Mouse (Mus musculus) heart, embryonic 14.5 days (tissue): ENCODE results near the gene Thpo. TPM values are rescaled to one million over a fixed set of nuclear protein-coding genes. Genes with fewer than 3 reads are reported as not detected.

Source experiments
- ATAC-seq: fragments of 200-750 bp; cut with Nextera tagmentation; 2 replicates; pipeline ENCODE4 v1.8.0; 2017; ENCODE audit warnings: low read depth, moderate TSS enrichment; ENCODE audit not compliant: insufficient number of reproducible peaks, insufficient read depth, low FRiP score
- H3K27ac ChIP-seq, 2 experiments: fragments of 200-500 bp in 1 of 2; fragments of 300-500 bp in 1 of 2; sonication (generic) in 1 of 2; replicated peaks in 1 of 2; 2 replicates each; pipeline ENCODE4 v1.5.1; 2012 to 2014; ENCODE audit warnings: low read depth in 2 of 2, low read length in 2 of 2, control low read depth in 1 of 2, mild to moderate bottlenecking in 1 of 2, mixed read lengths in 1 of 2; ENCODE audit not compliant: control insufficient read depth in 1 of 2, insufficient read depth in 1 of 2
- H3K27me3 ChIP-seq: fragments of 300-500 bp; sonication (generic); 2 replicates; pipeline ENCODE4 v1.6.1; 2014; ENCODE audit warnings: mild to moderate bottlenecking, low read length, control low read depth; ENCODE audit not compliant: control insufficient read depth, insufficient read depth
- H3K36me3 ChIP-seq: fragments of 300-500 bp; sonication (generic); 2 replicates; pipeline ENCODE4 v1.6.1; 2014; ENCODE audit warnings: mild to moderate bottlenecking, control low read depth, low read length, mixed read lengths; ENCODE audit not compliant: control insufficient read depth, insufficient read depth
- H3K4me1 ChIP-seq, 2 experiments: fragments of 200-500 bp in 1 of 2; fragments of 300-500 bp in 1 of 2; sonication (generic) in 1 of 2; 2 replicates each; pipeline ENCODE4 v1.6.1; 2012 to 2014; ENCODE audit warnings: low read length in 2 of 2, control low read depth in 1 of 2, mixed read lengths in 1 of 2; ENCODE audit not compliant: control insufficient read depth in 2 of 2, insufficient read depth in 2 of 2
- H3K4me2 ChIP-seq: fragments of 300-500 bp; sonication (generic); 2 replicates; pipeline ENCODE4 v1.6.1; 2014; ENCODE audit warnings: mild to moderate bottlenecking, low read length
- H3K4me3 ChIP-seq, 2 experiments: fragments of 200-500 bp in 1 of 2; fragments of 300-500 bp in 1 of 2; sonication (generic) in 1 of 2; 2 replicates each; pipeline ENCODE4 v1.5.1; 2012 to 2014; ENCODE audit warnings: low read length in 2 of 2, mild to moderate bottlenecking in 2 of 2, control low read depth in 1 of 2, low read depth in 1 of 2, moderate library complexity in 1 of 2; ENCODE audit not compliant: control insufficient read depth in 1 of 2, insufficient read depth in 1 of 2
- H3K9ac ChIP-seq: fragments of 300-500 bp; sonication (generic); 2 replicates; pipeline ENCODE4 v1.6.1; 2014; ENCODE audit warnings: mild to moderate bottlenecking, low read length
- H3K9me3 ChIP-seq: fragments of 300-500 bp; sonication (generic); 2 replicates; pipeline ENCODE4 v1.6.1; 2016; ENCODE audit warnings: low read length, control low read depth; ENCODE audit not compliant: control insufficient read depth
- WGBS: fragments of 180-500 bp; shearing (Covaris S2); extraction: QIAGEN DNeasy Blood & Tissue Kit; methylation state at CpG from one replicate; pipeline ENCODE4 v1.1.7; 2014; 5-methylcytosine and 5-hydroxymethylcytosine counted together
- polyA plus RNA-seq: library from polyadenylated mRNA; unstranded; fragments of >200 nt; fragmentation: Nextera tagmentation; extraction: Ambion mirVana; gene quantifications from 2 replicates; pipeline ENCODE4 v1.2.1, GENCODE M21; 2014

Gene Thpo
- polyA plus RNA-seq, 1 experiment from 2014 or later, result 0.34 TPM

DNA sequence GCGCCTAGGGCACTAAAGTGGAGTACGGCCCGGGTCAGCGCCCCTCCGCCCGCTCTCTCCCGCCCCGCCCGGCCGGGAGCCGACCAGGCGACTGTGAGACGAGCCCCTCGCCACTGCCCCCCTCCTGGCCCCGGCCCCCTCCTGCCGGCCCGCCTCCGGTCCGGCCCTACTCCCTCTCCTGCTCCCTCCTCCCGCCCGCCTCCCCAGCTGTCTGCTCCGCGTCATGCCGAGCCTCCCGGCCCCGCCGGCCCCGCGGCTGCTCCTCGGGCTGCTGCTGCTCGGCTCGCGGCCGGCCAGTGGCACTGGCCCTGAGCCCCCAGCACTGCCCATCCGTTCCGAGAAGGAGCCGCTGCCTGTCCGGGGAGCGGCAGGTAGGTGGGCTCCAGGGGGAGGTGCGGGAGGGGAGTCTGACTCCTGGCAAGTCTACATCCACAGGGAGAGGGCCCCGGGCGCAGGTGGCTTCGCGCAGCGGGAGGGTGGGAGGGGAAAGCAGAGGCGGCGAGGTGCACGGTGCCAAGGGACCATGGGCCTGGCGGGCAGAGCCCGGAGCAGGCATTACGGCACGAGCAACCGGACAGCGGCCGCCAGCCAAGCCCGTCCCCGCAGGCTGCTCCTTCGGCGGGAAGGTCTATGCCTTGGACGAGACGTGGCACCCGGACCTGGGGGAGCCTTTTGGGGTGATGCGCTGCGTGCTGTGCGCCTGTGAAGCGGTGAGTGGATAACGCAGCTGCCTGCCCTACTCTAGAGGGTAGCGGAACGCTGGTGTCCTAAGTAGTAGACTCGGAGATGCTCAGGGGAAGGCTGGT is 1.2 kb downstream of the Thpo start, which contains the start of gene Chrd:
Chrd (plus strand) TSS at position 203 of the 806 bp plus-strand sequence.
- H3K4me1 ChIP-seq, result peaks cover 2 to 15% of the 10 kb centered on the region in 2 experiments; a peak in 3 of 4 replicates
- peak within 1 kb of the TSS; percentile 62 to 64 for H3K4me3 ChIP-seq
- ATAC-seq, result peak; percentile 73
- peak within 1 kb of the TSS; percentile 73 for H3K9ac ChIP-seq
- peaks cover 68% of the 10 kb centered on the region for H3K27me3 ChIP-seq
- peak within 1 kb of the TSS; percentile 92 for H3K4me2 ChIP-seq
- no peaks in the 10 kb centered on the region for H3K36me3 ChIP-seq
- H3K9me3 ChIP-seq, result no peaks in the 10 kb centered on the region
- H3K27ac ChIP-seq, result no peak within 1 kb of the TSS
- WGBS, result under 1% methylated on average over 70 of the region's 70 CpGs

GRCm38 (mm10) chr16:20732251-20732924 is 1.9 kb downstream of the Thpo start:
- Histone ChIP-seq H3K9me3 (no peaks in the 10 kb centered on the region), H3K36me3 (no peaks in the 10 kb centered on the region), H3K27me3 (peaks cover 63% of the 10 kb centered on the region), H3K4me1 (peaks cover 2 to 15% of the 10 kb centered on the region in 2 experiments; a peak in 3 of 4 replicates), H3K4me3 (peak overlapping the region; percentile 62 to 64), H3K27ac (no peak overlapping the region), H3K4me2 (peak overlapping the region; percentile 92), H3K9ac (peak overlapping the region; percentile 73)
- ATAC-seq, result no peak
- 2% methylated on average over 21 of the region's 30 CpGs for WGBS

DNA sequence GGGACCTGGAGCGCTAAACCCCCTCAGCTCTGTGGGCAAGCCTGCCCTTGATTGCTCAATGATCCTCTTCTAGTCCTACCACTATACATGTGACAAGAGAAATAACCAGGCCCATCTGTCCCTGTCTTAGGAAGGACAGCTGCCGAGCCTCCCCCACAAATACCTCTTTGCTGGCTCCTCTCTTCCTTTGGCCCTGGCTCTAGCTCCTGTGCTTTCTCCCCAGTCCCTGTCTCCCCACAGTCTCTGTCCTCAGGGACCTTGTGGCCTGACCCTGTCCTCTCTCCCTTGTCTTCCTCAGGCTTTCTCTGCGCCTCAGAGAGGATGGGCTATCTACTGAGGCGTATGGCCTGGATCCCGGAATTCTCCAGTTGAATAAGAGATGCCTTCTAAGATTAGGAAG is 2.6 kb downstream of the Thpo start:
- Histone ChIP-seq H3K9ac (no peak overlapping the region), H3K4me1 (peaks cover 2 to 15% of the 10 kb centered on the region in 2 experiments; a peak in 3 of 4 replicates), H3K4me3 (no peak overlapping the region), H3K27me3 (peaks cover 56% of the 10 kb centered on the region), H3K4me2 (no peak overlapping the region), H3K36me3 (no peaks in the 10 kb centered on the region), H3K9me3 (no peaks in the 10 kb centered on the region), H3K27ac (no peak overlapping the region)
- no peak for ATAC-seq
- WGBS, result 68% methylated on average over 5 of the region's 5 CpGs

GRCm38 (mm10) chr16:20730293-20730711 is 4.0 kb downstream of the Thpo start:
- Histone ChIP-seq H3K27me3 (peaks cover 43% of the 10 kb centered on the region), H3K36me3 (no peaks in the 10 kb centered on the region), H3K4me2 (no peak overlapping the region), H3K27ac (no peak overlapping the region), H3K4me3 (no peak overlapping the region), H3K4me1 (peaks cover 2 to 15% of the 10 kb centered on the region in 2 experiments; a peak in 3 of 4 replicates), H3K9me3 (no peaks in the 10 kb centered on the region), H3K9ac (no peak overlapping the region)
- no peak for ATAC-seq
- 34% methylated on average over 5 of the region's 5 CpGs for WGBS

DNA sequence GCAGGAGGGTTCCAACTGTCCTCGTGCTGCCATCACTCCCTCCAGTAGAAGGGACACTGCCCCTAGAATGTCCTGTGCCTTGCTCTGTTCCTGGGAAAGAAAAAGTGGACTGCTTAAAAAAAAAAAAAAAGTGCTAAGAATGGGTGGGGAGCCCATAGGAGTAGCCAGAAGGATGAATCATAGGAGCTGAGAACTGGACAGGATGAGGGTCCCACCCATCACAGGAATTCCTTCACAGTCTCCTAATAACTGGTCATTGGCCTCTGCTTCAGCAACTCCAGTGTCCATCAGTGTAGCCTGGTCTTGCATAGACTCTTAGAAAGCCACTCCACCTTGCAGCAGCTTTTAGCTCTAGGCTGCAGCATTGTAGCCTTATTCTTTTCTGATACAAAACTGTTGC is 7.9 kb downstream of the Thpo start:
- ATAC-seq, result no peak
- no peak overlapping the region for H3K4me3 ChIP-seq
- H3K4me1 ChIP-seq, result no peaks in the 10 kb centered on the region
- H3K36me3 ChIP-seq, result peaks cover 13% of the 10 kb centered on the region
- peaks cover 5% of the 10 kb centered on the region; the same call in 1 of the 2 replicates for H3K27me3 ChIP-seq
- H3K9ac ChIP-seq, result no peak overlapping the region
- WGBS, result 53% methylated on average over 1 of the region's 1 CpGs
- no peak overlapping the region for H3K4me2 ChIP-seq
- H3K9me3 ChIP-seq, result no peaks in the 10 kb centered on the region
- no peak overlapping the region for H3K27ac ChIP-seq

- Histone ChIP-seq H3K9ac (no peak overlapping the region), H3K27me3 (peaks cover 5% of the 10 kb centered on the region; the same call in 1 of the 2 replicates), H3K27ac (no peak overlapping the region), H3K4me1 (no peaks in the 10 kb centered on the region), H3K9me3 (no peaks in the 10 kb centered on the region), H3K4me3 (no peak overlapping the region), H3K4me2 (no peak overlapping the region), H3K36me3 (peaks cover 13% of the 10 kb centered on the region)
- ATAC-seq, result no peak
- 77% methylated on average over 4 of the region's 4 CpGs for WGBS
Observed at GRCm38 (mm10) chr16:20725750-20726149, 8.6 kb downstream of the Thpo start.

DNA sequence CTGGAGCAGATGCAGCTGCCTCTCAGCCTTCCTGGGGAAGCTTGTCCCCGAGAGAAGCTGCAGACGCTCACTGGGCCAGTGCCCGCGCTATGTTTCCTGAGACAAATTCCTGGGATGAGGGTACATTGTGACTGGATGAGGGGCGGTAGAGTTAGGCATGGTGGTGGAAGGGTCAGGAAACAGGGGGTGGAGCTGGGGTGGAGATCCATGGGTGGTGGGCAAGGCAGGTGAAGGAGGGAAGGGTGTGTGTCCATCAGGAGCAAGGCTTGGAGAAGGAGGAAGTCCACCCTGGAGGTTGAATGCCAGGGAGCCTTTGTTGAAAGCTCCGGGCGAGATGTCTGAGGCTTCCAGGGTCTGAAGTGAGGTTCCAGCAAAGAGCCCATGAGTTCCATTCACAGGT is 9.0 kb downstream of the Thpo start:
- Histone ChIP-seq H3K4me1 (no peaks in the 10 kb centered on the region), H3K4me3 (no peak overlapping the region), H3K27me3 (peaks cover 2% of the 10 kb centered on the region; the same call in 1 of the 2 replicates), H3K9ac (no peak overlapping the region), H3K36me3 (peaks cover 17% of the 10 kb centered on the region), H3K27ac (no peak overlapping the region), H3K9me3 (no peaks in the 10 kb centered on the region), H3K4me2 (no peak overlapping the region)
- ATAC-seq, result no peak
- WGBS, result 66% methylated on average over 7 of the region's 7 CpGs
